Mouse (Mus musculus): ENCODE results near the gene Ssna1. TPM values are rescaled to one million over a fixed set of nuclear protein-coding genes. Genes with fewer than 3 reads are reported as not detected.

The Ssna1 gene
- 54.2 and 69.4 TPM in 2 replicates for polyA plus RNA-seq (2012; rRNA removed; ENCODE audit: low replicate concordance)

GRCm38 (mm10) chr2:25271827-25272511 lies at the start of gene Ssna1, which contains the start of gene Anapc2:
Gene Ssna1, minus strand, starts transcription at chr2:25272438.
Gene Anapc2, plus strand, starts transcription at chr2:25272478.

DNA sequence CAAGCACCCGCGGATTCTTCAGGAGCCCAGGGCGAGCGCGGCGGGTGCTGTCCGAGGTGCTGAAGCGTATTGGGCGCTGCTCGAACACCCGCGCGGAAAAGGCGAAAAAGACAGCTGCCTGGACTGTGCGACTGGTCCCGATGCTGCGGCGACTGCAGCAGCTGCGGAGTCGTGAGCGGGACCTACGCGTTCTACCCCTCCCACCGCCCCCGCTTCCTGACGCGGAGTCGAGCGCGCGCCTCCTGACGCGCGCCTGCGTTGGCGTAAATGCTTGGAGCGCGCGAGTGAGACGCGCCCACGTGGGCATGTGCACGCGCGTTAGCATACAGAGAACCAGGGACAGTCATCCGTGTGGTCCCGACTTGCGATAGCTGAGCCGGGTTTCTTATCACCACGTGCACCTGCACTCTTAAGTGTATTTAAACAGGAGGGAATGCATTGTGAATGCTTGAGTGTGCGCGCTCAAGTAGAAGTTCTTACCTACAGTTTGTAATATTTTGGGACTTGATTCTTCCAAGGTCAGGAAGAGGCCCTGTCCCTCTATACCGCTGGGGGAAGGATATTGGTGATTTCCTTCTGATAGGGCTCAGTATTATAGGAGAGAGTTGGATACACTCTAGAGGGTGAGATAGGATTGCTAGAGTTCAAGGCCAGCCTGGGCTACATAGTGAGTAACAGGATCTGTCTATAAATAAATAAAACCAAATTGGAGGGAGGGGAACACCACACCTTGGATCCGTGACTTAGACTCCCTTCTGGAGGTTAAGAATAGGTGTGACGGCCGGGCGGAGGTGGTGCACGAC lies 46.9 kb upstream of the Ssna1 start, which contains the start of gene Grin1:
TSS of gene Grin1 (minus strand) at position 217 of the 803 bp plus-strand sequence.

GRCm38 (mm10) chr2:25289651-25290050 lies 17.4 kb upstream of the Ssna1 start, which contains the start of gene Lrrc26:
Gene Lrrc26, plus strand, starts transcription at chr2:25289915.

DNA sequence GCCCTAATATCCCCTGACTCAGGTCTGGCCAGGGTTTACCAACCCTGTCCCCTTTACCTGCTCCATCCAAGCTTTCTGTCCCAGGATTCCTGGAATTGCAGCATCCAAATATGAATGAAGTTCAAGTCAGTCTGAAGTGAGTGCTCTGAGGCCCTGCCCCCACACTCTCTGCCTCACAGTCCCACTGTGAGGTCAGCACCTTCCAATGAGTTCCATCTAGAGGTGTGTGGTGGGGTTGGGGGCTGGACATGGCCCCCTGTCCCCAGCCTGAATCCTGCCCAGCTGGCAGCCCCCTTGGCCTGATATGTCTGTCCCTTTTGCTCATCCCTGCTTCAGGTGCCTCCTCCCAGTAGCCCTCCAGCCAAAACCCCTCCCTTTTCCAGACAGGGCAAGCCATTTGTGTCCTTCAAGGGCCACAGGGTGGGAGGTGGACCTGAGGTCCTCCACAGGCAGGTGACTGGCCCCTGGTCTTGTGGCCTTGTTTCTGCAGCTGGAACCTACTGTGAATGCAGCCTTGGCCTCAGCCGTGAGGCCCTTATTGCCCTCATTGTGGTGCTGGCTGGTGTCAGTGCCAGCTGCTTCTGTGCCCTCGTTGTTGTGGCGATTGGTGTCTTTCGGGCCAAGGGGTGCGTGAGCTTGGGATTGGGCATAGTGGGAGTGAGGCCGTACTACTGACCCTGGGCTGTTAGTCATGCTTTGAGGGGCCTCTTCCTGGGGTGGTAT lies 15.8 kb upstream of the Ssna1 start, which contains the start of gene Tmem210:
TSS of gene Tmem210 (plus strand) at position 219 of the 723 bp plus-strand sequence.

GRCm38 (mm10) chr2:25262291-25262767 lies 9.9 kb downstream of the Ssna1 start, which contains the start of gene Tprn:
Gene Tprn, plus strand, starts transcription at chr2:25262618.

DNA sequence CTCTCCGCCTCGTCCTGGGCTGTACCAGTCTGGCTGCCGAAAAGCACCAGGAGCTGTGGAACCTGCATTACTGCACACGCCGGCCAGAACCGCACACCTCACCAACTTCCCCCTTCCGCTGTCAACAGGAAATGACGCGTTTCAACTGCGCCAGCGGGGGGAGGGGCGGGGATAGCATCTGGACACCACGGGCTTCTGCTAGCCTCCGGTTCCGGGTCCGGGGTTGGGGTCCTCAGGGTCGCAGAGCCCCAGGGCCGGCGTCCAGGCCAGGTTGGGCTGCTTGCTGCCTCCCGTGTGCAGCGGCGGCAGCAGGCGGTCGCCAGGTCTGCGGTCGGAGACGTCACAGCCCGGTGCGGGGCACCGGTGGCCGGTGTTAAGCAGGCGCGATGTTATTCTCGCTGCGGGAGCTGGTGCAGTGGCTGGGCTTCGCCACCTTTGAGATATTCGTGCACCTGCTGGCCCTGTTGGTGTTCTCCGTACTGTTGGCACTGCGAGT lies 16.9 kb downstream of the Ssna1 start, which contains the start of gene Tmem203:
TSS of gene Tmem203 (plus strand) at position 156 of the 496 bp plus-strand sequence.

DNA sequence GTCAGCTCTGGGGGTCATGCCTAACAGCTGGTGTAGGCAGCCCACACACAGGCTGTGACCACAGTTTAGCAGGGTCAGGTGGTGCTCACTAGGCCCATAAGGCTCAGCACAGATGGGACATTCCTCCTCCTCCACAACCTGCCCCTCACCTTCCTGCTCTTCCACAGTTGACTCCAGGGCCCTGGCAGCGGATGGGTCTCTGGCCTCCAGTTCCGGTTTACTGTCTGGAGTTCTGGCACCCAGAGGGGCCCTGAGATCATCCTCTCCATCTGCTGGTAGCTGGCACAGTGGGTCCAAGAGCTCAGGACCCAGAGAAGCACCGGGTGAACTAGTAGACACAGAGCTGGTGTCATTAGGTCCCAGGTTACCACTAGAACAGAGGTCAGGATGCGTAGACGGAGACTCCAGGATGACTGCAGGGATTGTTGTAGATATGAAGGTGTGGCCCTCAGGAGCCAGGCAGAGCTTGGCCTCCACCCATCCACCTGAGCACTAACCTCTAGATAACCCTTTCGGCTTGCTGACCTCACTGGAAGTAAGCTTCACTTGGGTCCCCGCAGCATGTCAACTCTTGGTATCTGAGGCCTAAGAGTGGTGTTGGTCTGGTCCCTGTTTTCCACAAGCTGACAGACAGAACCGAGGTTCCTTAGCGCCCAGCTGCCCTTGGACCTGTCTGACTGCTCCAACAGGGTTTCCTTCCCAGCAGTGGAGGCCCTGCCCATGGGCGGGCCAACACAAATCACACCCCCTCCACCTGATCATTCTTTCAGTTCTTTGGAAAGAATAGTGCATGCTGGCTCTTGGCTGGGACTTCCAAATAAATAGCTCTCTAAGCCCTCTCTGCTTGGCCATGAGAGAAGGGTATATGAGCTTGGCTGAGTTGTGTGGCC lies 25.8 kb downstream of the Ssna1 start, which contains the start of gene AL732309.1:
TSS of gene AL732309.1 (minus strand) at position 681 of the 890 bp plus-strand sequence.

DNA sequence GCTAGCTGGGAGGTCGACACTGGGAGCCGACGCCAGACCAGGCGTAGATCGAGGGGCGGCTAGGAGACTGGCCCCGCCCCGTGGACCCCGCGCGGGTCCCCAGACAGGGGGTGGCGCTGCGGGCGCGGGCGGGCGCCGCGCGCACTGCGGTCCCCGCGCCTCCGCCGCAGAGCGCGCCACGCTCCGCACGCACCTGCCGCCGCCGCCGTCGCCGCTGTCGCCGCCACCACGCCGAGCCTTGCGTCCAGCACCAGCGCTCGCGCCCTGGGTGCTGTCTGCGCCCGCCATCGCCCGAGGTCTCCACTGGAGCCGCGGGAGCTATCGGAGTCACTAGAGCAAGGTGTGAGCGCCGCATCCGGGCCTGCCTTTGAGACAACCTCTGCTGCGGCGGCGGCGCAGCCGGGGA lies 30.1 kb downstream of the Ssna1 start, which contains the start of the genes Rnf208 and Cysrt1:
TSS of gene Rnf208 (plus strand) at position 155 of the 406 bp plus-strand sequence.
TSS of gene Cysrt1 (minus strand) at position 352 of the 406 bp plus-strand sequence.

DNA sequence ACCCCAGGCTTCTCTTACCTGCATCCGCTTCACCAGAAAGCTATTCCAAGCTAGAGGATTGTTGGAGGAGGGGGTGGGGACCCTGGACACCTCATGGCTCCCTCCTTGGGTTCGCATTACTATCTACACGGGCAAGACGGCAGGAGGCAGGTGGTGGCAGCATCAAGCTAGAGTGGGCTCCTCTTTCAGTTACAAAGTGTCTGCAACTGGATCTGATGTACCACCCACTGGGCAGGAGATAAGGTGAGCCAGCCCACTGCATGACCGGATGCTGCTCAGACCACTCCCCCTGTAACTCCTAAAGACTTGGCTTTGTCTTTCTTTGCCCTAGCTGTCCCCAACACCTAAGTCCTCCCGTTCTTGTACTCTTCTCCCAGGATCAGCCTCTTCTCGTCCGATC lies 35.6 kb downstream of the Ssna1 start, which contains the start of gene Rnf224:
TSS of gene Rnf224 (minus strand) at position 174 of the 400 bp plus-strand sequence.

GRCm38 (mm10) chr2:25234050-25234449 lies 38.2 kb downstream of the Ssna1 start, which contains the start of gene Slc34a3:
Gene Slc34a3, minus strand, starts transcription at chr2:25234364.

GRCm38 (mm10) chr2:25224492-25224765 lies 47.8 kb downstream of the Ssna1 start, which contains the start of gene Tubb4b:
Gene Tubb4b, minus strand, starts transcription at chr2:25224702.

Other genes starting within 250 kb of the Ssna1 start
- gene Nsmf, start 218.1 kb downstream of the Ssna1 start, polyA plus RNA-seq (2012; rRNA removed; ENCODE audit: low replicate concordance), result 113 and 165 TPM in 2 replicates
- gene Entpd8, start 192.1 kb downstream of the Ssna1 start, polyA plus RNA-seq (2012; rRNA removed; ENCODE audit: low replicate concordance), result 0.11 and 0.26 TPM in 2 replicates
- 0.07 and 0.16 TPM in 2 replicates for gene Noxa1, start 177.3 kb downstream of the Ssna1 start, polyA plus RNA-seq (2012; rRNA removed; ENCODE audit: low replicate concordance)
- gene Nrarp, start 91.7 kb downstream of the Ssna1 start, polyA plus RNA-seq (2012; rRNA removed; ENCODE audit: low replicate concordance), result 15.2 and 32.0 TPM in 2 replicates
- 34.9 and 70.8 TPM in 2 replicates for gene Tor4a, start 75.6 kb downstream of the Ssna1 start, polyA plus RNA-seq (2012; rRNA removed; ENCODE audit: low replicate concordance)
- gene Nelfb, start 60.9 kb downstream of the Ssna1 start, polyA plus RNA-seq (2012; rRNA removed; ENCODE audit: low replicate concordance), result 51.7 and 97.1 TPM in 2 replicates
- gene Stpg3, start 57.8 kb downstream of the Ssna1 start, polyA plus RNA-seq (2012; rRNA removed; ENCODE audit: low replicate concordance), result 0.23 TPM in 1 of 2 replicates, not detected in the other
- 0.17 and 0.19 TPM in 2 replicates for gene Fam166a, start 53.7 kb downstream of the Ssna1 start, polyA plus RNA-seq (2012; rRNA removed; ENCODE audit: low replicate concordance)
- gene Tubb4b, start 47.7 kb downstream of the Ssna1 start, polyA plus RNA-seq (2012; rRNA removed; ENCODE audit: low replicate concordance), result 306 and 366 TPM in 2 replicates
- gene Slc34a3, start 38.1 kb downstream of the Ssna1 start, polyA plus RNA-seq (2012; rRNA removed; ENCODE audit: low replicate concordance), result 0.04 and 0.06 TPM in 2 replicates
- 0.19 and 0.24 TPM in 2 replicates for gene Rnf224, start 35.7 kb downstream of the Ssna1 start, polyA plus RNA-seq (2012; rRNA removed; ENCODE audit: low replicate concordance)
- 22.4 and 35.6 TPM in 2 replicates for gene Rnf208, start 30.2 kb downstream of the Ssna1 start, polyA plus RNA-seq (2012; rRNA removed; ENCODE audit: low replicate concordance)
- 20.7 and 26.5 TPM in 2 replicates for gene Cysrt1, start 30.0 kb downstream of the Ssna1 start, polyA plus RNA-seq (2012; rRNA removed; ENCODE audit: low replicate concordance)
- 28.2 and 30.4 TPM in 2 replicates for gene AL732309.1, start 25.6 kb downstream of the Ssna1 start, polyA plus RNA-seq (2012; rRNA removed; ENCODE audit: low replicate concordance)
- 52.0 and 81.2 TPM in 2 replicates for gene Tmem203, start 17.0 kb downstream of the Ssna1 start, polyA plus RNA-seq (2012; rRNA removed; ENCODE audit: low replicate concordance)
- gene Tprn, start 9.8 kb downstream of the Ssna1 start, polyA plus RNA-seq (2012; rRNA removed; ENCODE audit: low replicate concordance), result 18.4 and 28.7 TPM in 2 replicates
- 82.5 and 180 TPM in 2 replicates for gene Anapc2, start within 50 bp of the Ssna1 start, polyA plus RNA-seq (2012; rRNA removed; ENCODE audit: low replicate concordance)
- gene Tmem210, start 15.7 kb upstream of the Ssna1 start, polyA plus RNA-seq (2012; rRNA removed; ENCODE audit: low replicate concordance), result not detected in 2 replicates
- gene Lrrc26, start 17.5 kb upstream of the Ssna1 start, polyA plus RNA-seq (2012; rRNA removed; ENCODE audit: low replicate concordance), result 9.9 and 19.6 TPM in 2 replicates
- gene Grin1, start 46.7 kb upstream of the Ssna1 start, polyA plus RNA-seq (2012; rRNA removed; ENCODE audit: low replicate concordance), result 0.19 and 0.41 TPM in 2 replicates
- gene Man1b1, start 59.9 kb upstream of the Ssna1 start, polyA plus RNA-seq (2012; rRNA removed; ENCODE audit: low replicate concordance), result 11.8 and 12.5 TPM in 2 replicates
- gene Dpp7, start 83.9 kb upstream of the Ssna1 start, polyA plus RNA-seq (2012; rRNA removed; ENCODE audit: low replicate concordance), result 43.0 and 55.8 TPM in 2 replicates
- 43.6 and 71.9 TPM in 2 replicates for gene Uap1l1, start 93.2 kb upstream of the Ssna1 start, polyA plus RNA-seq (2012; rRNA removed; ENCODE audit: low replicate concordance)
- gene Sapcd2, start 99.9 kb upstream of the Ssna1 start, polyA plus RNA-seq (2012; rRNA removed; ENCODE audit: low replicate concordance), result 0.86 and 3.4 TPM in 2 replicates
- 48.9 and 63.5 TPM in 2 replicates for gene Entpd2, start 123.4 kb upstream of the Ssna1 start, polyA plus RNA-seq (2012; rRNA removed; ENCODE audit: low replicate concordance)
- 151 and 254 TPM in 2 replicates for gene Npdc1, start 126.9 kb upstream of the Ssna1 start, polyA plus RNA-seq (2012; rRNA removed; ENCODE audit: low replicate concordance)
- 7.8 and 13.8 TPM in 2 replicates for gene Fut7, start 150.8 kb upstream of the Ssna1 start, polyA plus RNA-seq (2012; rRNA removed; ENCODE audit: low replicate concordance)
- gene Abca2, start 156.3 kb upstream of the Ssna1 start, polyA plus RNA-seq (2012; rRNA removed; ENCODE audit: low replicate concordance), result 52.8 and 92.1 TPM in 2 replicates
- gene Clic3, start 184.4 kb upstream of the Ssna1 start, polyA plus RNA-seq (2012; rRNA removed; ENCODE audit: low replicate concordance), result 8.4 and 21.2 TPM in 2 replicates
- 92.7 and 147 TPM in 2 replicates for gene Paxx, start 188.7 kb upstream of the Ssna1 start, polyA plus RNA-seq (2012; rRNA removed; ENCODE audit: low replicate concordance)
- gene Ptgds, start 197.6 kb upstream of the Ssna1 start, polyA plus RNA-seq (2012; rRNA removed; ENCODE audit: low replicate concordance), result 4.8 and 6.6 TPM in 2 replicates
- gene Lcn12, start 221.5 kb upstream of the Ssna1 start, polyA plus RNA-seq (2012; rRNA removed; ENCODE audit: low replicate concordance), result not detected in 2 replicates
- 19.9 and 31.9 TPM in 2 replicates for gene Fbxw5, start 228.3 kb upstream of the Ssna1 start, polyA plus RNA-seq (2012; rRNA removed; ENCODE audit: low replicate concordance)
- 12.2 and 13.2 TPM in 2 replicates for gene C8g, start 229.3 kb upstream of the Ssna1 start, polyA plus RNA-seq (2012; rRNA removed; ENCODE audit: low replicate concordance)

Measured in mammary gland, adult 2 months (tissue).